28 mouse cellular contexts compared by ENCODE assay signal in genomic region chr16:22152941-22153444, GRCm38 (mm10). TPM values are rescaled to one million over a fixed set of nuclear protein-coding genes. Genes with fewer than 3 reads are reported as not detected.
A peak's percentile ranks its signal among the peaks of the same experiment; 100 is the strongest.
DNase-seq lines count a peak whose midpoint lies in the region; ATAC-seq lines count a peak whose summit lies in the region.
"Had no signal": no experiment of that assay in that cellular context is flagged by ENCODE, and none has a peak within 500 bp of the region (broad histone marks: within the 10 kb centered on the region; RNA-seq: fewer than 3 reads in every experiment).

No protein-coding gene starts in this region.

- no peaks in the 10 kb centered on the region for H3K36me3 ChIP-seq in embryonic facial prominence, embryonic 11.5 days (replicated peaks; ENCODE audit: control insufficient read depth, insufficient read depth, low read depth, low read length)
- H3K36me3 ChIP-seq in embryonic facial prominence, embryonic 10.5 days (replicated peaks): peaks cover 14% of the 10 kb centered on the region
- H3K36me3 ChIP-seq in kidney, embryonic 14.5 days (ENCODE audit: control insufficient read depth, insufficient read depth, low read length): 0 out of 2 replicates have a peak, but pooled peaks cover 2% of the 10 kb centered on the region
- H3K36me3 ChIP-seq in intestine, embryonic 16.5 days (ENCODE audit: control insufficient read depth, insufficient read depth, low read length): no peaks in the 10 kb centered on the region
- H3K36me3 ChIP-seq: embryonic facial prominence, embryonic 13.5 days; forebrain, embryonic 15.5 days; G1E; neural tube, embryonic 12.5 days had no signal

- H3K9me3 ChIP-seq in embryonic facial prominence, embryonic 11.5 days (replicated peaks; ENCODE audit: control insufficient read depth, low read length): no peaks in the 10 kb centered on the region
- H3K9me3 ChIP-seq in embryonic facial prominence, embryonic 10.5 days: no peaks in the 10 kb centered on the region
- no peaks in the 10 kb centered on the region for H3K9me3 ChIP-seq in kidney, embryonic 14.5 days (ENCODE audit: control insufficient read depth, low read length)
- H3K9me3 ChIP-seq in intestine, embryonic 16.5 days (ENCODE audit: control insufficient read depth, low read length): no peaks in the 10 kb centered on the region
- H3K9me3 ChIP-seq: embryonic facial prominence, embryonic 13.5 days; forebrain, embryonic 15.5 days; G1E; hindbrain, embryonic 10.5 days; limb, embryonic 12.5 days; neural tube, embryonic 12.5 days had no signal

- ATAC-seq in embryonic facial prominence, embryonic 11.5 days (replicated peaks; ENCODE audit: insufficient number of reproducible peaks, low FRiP score, low TSS enrichment, low read depth): peak; percentile 42; the same call in 1 of the 2 replicates
- ATAC-seq in kidney, embryonic 14.5 days (ENCODE audit: low FRiP score, low TSS enrichment): 0 out of 2 replicates have a peak, but pooled peaks have one; percentile 32
- ATAC-seq in intestine, embryonic 16.5 days: peak; percentile 52; the same call in 1 of the 2 replicates
- ATAC-seq in megakaryocyte, adult 5-6 weeks (ENCODE audit: poor library complexity, severe bottlenecking): no peak
- no peak for ATAC-seq in megakaryocyte-erythroid progenitor cell, adult 5-6 weeks (replicated peaks; ENCODE audit: low FRiP score, low TSS enrichment, poor library complexity, severe bottlenecking)
- ATAC-seq: activated CD4-positive, CD25-positive, alpha-beta regulatory T cell, adult 4 months; forebrain, embryonic 15.5 days; liver, postnatal 0 days; lung, postnatal 0 days had no signal

- H3K4me2 ChIP-seq in embryonic facial prominence, embryonic 11.5 days (ENCODE audit: low read depth, low read length): no peak overlapping the region
- H3K4me2 ChIP-seq in kidney, embryonic 14.5 days (replicated peaks; ENCODE audit: low read depth, low read length): no peak overlapping the region
- no peak overlapping the region for H3K4me2 ChIP-seq in intestine, embryonic 16.5 days (ENCODE audit: low read depth, low read length)
- H3K4me2 ChIP-seq: embryonic facial prominence, embryonic 13.5 days; forebrain, embryonic 15.5 days; heart, embryonic 11.5 days; limb, embryonic 12.5 days; liver, embryonic 11.5 days; neural tube, embryonic 12.5 days had no signal

- H3K9ac ChIP-seq in embryonic facial prominence, embryonic 11.5 days (replicated peaks; ENCODE audit: low read length): no peak overlapping the region
- no peak overlapping the region for H3K9ac ChIP-seq in kidney, embryonic 14.5 days (ENCODE audit: low read depth, low read length)
- H3K9ac ChIP-seq in intestine, embryonic 16.5 days (ENCODE audit: low read depth, low read length): no peak overlapping the region
- H3K9ac ChIP-seq: embryonic facial prominence, embryonic 13.5 days; limb, embryonic 12.5 days; liver, postnatal 0 days; neural tube, embryonic 12.5 days had no signal

- DNase-seq in embryonic facial prominence, embryonic 11.5 days (ENCODE audit: low spot score): no peak
- no peak for DNase-seq in embryonic facial prominence, embryonic 10.5 days (ENCODE audit: low spot score)
- DNase-seq in kidney, postnatal 36 days: no peak
- peak; percentile 50 for DNase-seq in 3T3-L1 (ENCODE audit: low read depth, low spot score)
- DNase-seq: adrenal gland, adult 8-10 months; cerebellum, adult 11-12 months; cerebellum, postnatal 10 days; gastrocnemius, postnatal 10 days; kidney, adult 2 months; kidney, postnatal 14 days; layer of hippocampus, postnatal 36 days; liver, postnatal 0 days had no signal

- H3K4me1 ChIP-seq in embryonic facial prominence, embryonic 11.5 days (ENCODE audit: control insufficient read depth, insufficient read depth, low read length): no peaks in the 10 kb centered on the region
- peaks cover 49% of the 10 kb centered on the region for H3K4me1 ChIP-seq in embryonic facial prominence, embryonic 10.5 days
- peaks cover 13% of the 10 kb centered on the region for H3K4me1 ChIP-seq in kidney, embryonic 14.5 days (ENCODE audit: control insufficient read depth, insufficient read depth, low read length)
- H3K4me1 ChIP-seq in intestine, embryonic 16.5 days (ENCODE audit: control insufficient read depth, insufficient read depth, low read length): peaks cover 18% of the 10 kb centered on the region

- 90% methylated on average over 11 of the region's 11 CpGs for WGBS in embryonic facial prominence, embryonic 11.5 days
- 91% methylated on average over 11 of the region's 11 CpGs for WGBS in embryonic facial prominence, embryonic 10.5 days
- 90% methylated on average over 11 of the region's 11 CpGs for WGBS in kidney, embryonic 14.5 days
- 87% methylated on average over 11 of the region's 11 CpGs for WGBS in intestine, embryonic 16.5 days

- no peak overlapping the region for H3K4me3 ChIP-seq in embryonic facial prominence, embryonic 11.5 days (ENCODE audit: low read depth, low read length)
- no peak overlapping the region for H3K4me3 ChIP-seq in embryonic facial prominence, embryonic 10.5 days
- no peak overlapping the region for H3K4me3 ChIP-seq in kidney, embryonic 14.5 days (ENCODE audit: low read length)
- H3K4me3 ChIP-seq in intestine, embryonic 16.5 days (ENCODE audit: low read length): no peak overlapping the region
- H3K4me3 ChIP-seq: embryonic facial prominence, embryonic 13.5 days; erythroblast, embryonic 14.5 days; forebrain, embryonic 15.5 days; hindbrain, embryonic 10.5 days; limb, embryonic 12.5 days; neural tube, embryonic 12.5 days had no signal

- H3K27me3 ChIP-seq in embryonic facial prominence, embryonic 11.5 days (ENCODE audit: control insufficient read depth, insufficient read depth, low read length): no peaks in the 10 kb centered on the region
- H3K27me3 ChIP-seq in embryonic facial prominence, embryonic 10.5 days (replicated peaks; ENCODE audit: low read depth, poor library complexity, severe bottlenecking): no peaks in the 10 kb centered on the region
- H3K27me3 ChIP-seq in kidney, embryonic 14.5 days (ENCODE audit: control insufficient read depth, insufficient read depth, low read length): no peaks in the 10 kb centered on the region
- H3K27me3 ChIP-seq in intestine, embryonic 16.5 days (replicated peaks; ENCODE audit: control insufficient read depth, insufficient read depth, low read length): no peaks in the 10 kb centered on the region
- H3K27me3 ChIP-seq: embryonic facial prominence, embryonic 13.5 days; forebrain, embryonic 15.5 days; limb, embryonic 12.5 days; neural tube, embryonic 12.5 days; Patski had no signal

- no peak overlapping the region for H3K27ac ChIP-seq in embryonic facial prominence, embryonic 11.5 days (replicated peaks; ENCODE audit: low read depth, low read length)
- H3K27ac ChIP-seq in embryonic facial prominence, embryonic 10.5 days (replicated peaks): no peak overlapping the region
- H3K27ac ChIP-seq in kidney, embryonic 14.5 days (ENCODE audit: low read depth, low read length): no peak overlapping the region
- H3K27ac ChIP-seq in intestine, embryonic 16.5 days (ENCODE audit: low read length): no peak overlapping the region
- H3K27ac ChIP-seq: embryonic facial prominence, embryonic 13.5 days; forebrain, embryonic 15.5 days; hindbrain, embryonic 10.5 days; neural tube, embryonic 12.5 days had no signal

RNA-seq across cellular contexts. Expression of gene Igf2bp2, which starts 10.1 kb away (rescaled TPM):
- polyA plus RNA-seq in embryonic facial prominence, embryonic 11.5 days (2014; fragmentation: Nextera tagmentation; extraction: Ambion mirVana): 144 and 149 TPM in 2 replicates
- 174 and 198 TPM in 2 replicates for polyA plus RNA-seq in embryonic facial prominence, embryonic 10.5 days (2016; fragmentation: Nextera tagmentation; extraction: Ambion mirVana)
- polyA plus RNA-seq in kidney, embryonic 14.5 days (2014; fragmentation: Nextera tagmentation; extraction: Ambion mirVana): 72.6 and 135 TPM in 2 replicates
- 97.7 and 98.1 TPM in 2 replicates for polyA plus RNA-seq in intestine, embryonic 16.5 days (2015; fragmentation: Nextera tagmentation; extraction: Ambion mirVana)
- 0.32 and 0.49 TPM in 2 replicates for total RNA-seq in megakaryocyte, adult 5-6 weeks (2015)
- total RNA-seq in megakaryocyte, adult 5-6 weeks (2017): 0.45 and 0.99 TPM in 2 replicates
- 1.5 TPM in 1 of 2 replicates, not detected in the other for total RNA-seq in megakaryocyte-erythroid progenitor cell, adult 5-6 weeks (2014; fragmentation: Nextera tagmentation)
- 1.0 and 1.2 TPM in 2 replicates for total RNA-seq in megakaryocyte-erythroid progenitor cell, adult 5-6 weeks (2017)

Comparison
In these comparisons a context has a peak if more than half of its experiments do, and no peak if none do; other contexts are left out.
1. ATAC-seq: peak in embryonic facial prominence, embryonic 11.5 days (single experiment), kidney, embryonic 14.5 days (single experiment) and intestine, embryonic 16.5 days (single experiment); none in megakaryocyte, adult 5-6 weeks (single experiment) and megakaryocyte-erythroid progenitor cell, adult 5-6 weeks (single experiment).